Mouse (Mus musculus) lung, embryonic 14.5 days (tissue): ENCODE results near the gene Gm17334. TPM values are rescaled to one million over a fixed set of nuclear protein-coding genes. Genes with fewer than 3 reads are reported as not detected.

Source experiments
- ATAC-seq: fragments of 200-750 bp; cut with Nextera tagmentation; 2 replicates; pipeline ENCODE4 v1.8.0; 2017; ENCODE audit warnings: mild to moderate bottlenecking, moderate TSS enrichment, moderate library complexity; ENCODE audit not compliant: insufficient read depth
- DNase-seq: peaks from one replicate; pipeline ENCODE4 v3.0.0-alpha.2; 2015
- H3K27ac ChIP-seq: fragments of 300-500 bp; sonication (generic); 2 replicates; pipeline ENCODE4 v1.5.1; 2014; ENCODE audit warnings: low read depth, mild to moderate bottlenecking, moderate library complexity
- H3K27me3 ChIP-seq: fragments of 300-500 bp; sonication (generic); 2 replicates; pipeline ENCODE4 v1.6.1; 2014; ENCODE audit warnings: low read length, control low read depth; ENCODE audit not compliant: insufficient read depth
- H3K36me3 ChIP-seq: fragments of 300-500 bp; sonication (generic); 2 replicates; pipeline ENCODE4 v1.6.1; 2014; ENCODE audit warnings: control low read depth; ENCODE audit not compliant: insufficient read depth
- H3K4me1 ChIP-seq: fragments of 300-500 bp; sonication (generic); 2 replicates; pipeline ENCODE4 v1.6.1; 2014; ENCODE audit warnings: antibody characterized with exemption, control low read depth; ENCODE audit not compliant: insufficient read depth
- H3K4me2 ChIP-seq: fragments of 300-500 bp; sonication (generic); 2 replicates; pipeline ENCODE4 v1.6.1; 2014; ENCODE audit warnings: mild to moderate bottlenecking
- H3K4me3 ChIP-seq: fragments of 300-500 bp; sonication (generic); 2 replicates; pipeline ENCODE4 v1.5.1; 2014; ENCODE audit warnings: low read depth, low read length
- H3K9ac ChIP-seq: fragments of 300-500 bp; sonication (generic); 2 replicates; pipeline ENCODE4 v1.6.1; 2014
- H3K9me3 ChIP-seq: fragments of 300-500 bp; sonication (generic); 2 replicates; pipeline ENCODE4 v1.6.1; 2016; ENCODE audit warnings: low read depth, low read length, control low read depth
- CTCF ChIP-seq: IDR thresholded peaks from 2 replicates; pipeline ENCODE4 v1.5.1; 2016; ENCODE audit warnings: antibody characterized with exemption, low read depth
- WGBS: fragments of 180-500 bp; shearing (Covaris S2); extraction: QIAGEN DNeasy Blood & Tissue Kit; methylation state at CpG from one replicate; pipeline ENCODE4 v1.1.7; 2014; 5-methylcytosine and 5-hydroxymethylcytosine counted together
- polyA plus RNA-seq: library from polyadenylated mRNA; unstranded; fragments of >200 nt; fragmentation: Nextera tagmentation; extraction: Ambion mirVana; gene quantifications from 2 replicates; pipeline ENCODE4 v1.2.1, GENCODE M21; 2014

Gm17334 gene
- polyA plus RNA-seq, 1 experiment from 2014 or later, result 0.28 TPM

DNA sequence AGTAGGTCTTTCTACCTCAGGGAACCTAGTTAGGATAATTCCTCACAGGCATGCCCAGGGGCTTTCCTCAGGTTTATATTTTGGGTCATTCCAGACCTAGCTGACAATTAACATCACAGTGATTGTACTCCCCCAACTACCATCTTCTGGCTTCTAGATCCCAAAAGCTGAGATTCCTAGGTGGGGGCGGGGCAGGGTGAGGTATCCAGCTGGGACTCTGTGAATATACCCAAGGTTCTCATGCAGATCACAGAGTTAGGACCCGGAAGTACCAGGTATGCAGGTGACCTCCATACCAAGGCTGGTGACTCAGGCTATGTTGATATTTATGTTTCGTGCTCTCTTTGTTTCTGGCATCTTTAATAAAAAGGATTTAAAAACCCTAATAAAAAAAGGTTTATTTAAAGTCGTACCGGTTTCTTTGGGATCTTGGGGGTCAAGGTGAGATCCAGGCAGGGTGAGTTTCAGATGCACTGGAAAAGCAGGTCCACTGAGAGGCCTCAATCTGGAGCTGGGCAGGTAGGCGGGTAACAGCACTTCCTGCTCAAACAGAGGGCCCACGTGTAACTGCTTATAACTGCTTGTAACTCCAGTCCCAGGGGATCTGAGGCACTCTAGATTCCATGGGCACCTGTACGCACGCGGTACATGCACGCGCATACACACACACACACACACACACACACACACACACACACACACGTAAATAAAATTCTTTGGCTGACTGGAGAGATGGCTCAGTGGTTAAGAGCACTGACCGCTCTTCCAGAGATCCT, 31.8 kb upstream of the Gm17334 start:
- WGBS, result 77% methylated on average over 14 of the region's 14 CpGs
- ATAC-seq (no peak), DNase-seq (no peak)
- no peak for TF ChIP-seq CTCF
- Histone ChIP-seq H3K9me3 (no peaks in the 10 kb centered on the region), H3K4me1 (no peaks in the 10 kb centered on the region), H3K9ac (no peak overlapping the region), H3K4me2 (no peak overlapping the region), H3K27me3 (no peaks in the 10 kb centered on the region), H3K36me3 (no peaks in the 10 kb centered on the region), H3K27ac (no peak overlapping the region), H3K4me3 (no peak overlapping the region)

DNA sequence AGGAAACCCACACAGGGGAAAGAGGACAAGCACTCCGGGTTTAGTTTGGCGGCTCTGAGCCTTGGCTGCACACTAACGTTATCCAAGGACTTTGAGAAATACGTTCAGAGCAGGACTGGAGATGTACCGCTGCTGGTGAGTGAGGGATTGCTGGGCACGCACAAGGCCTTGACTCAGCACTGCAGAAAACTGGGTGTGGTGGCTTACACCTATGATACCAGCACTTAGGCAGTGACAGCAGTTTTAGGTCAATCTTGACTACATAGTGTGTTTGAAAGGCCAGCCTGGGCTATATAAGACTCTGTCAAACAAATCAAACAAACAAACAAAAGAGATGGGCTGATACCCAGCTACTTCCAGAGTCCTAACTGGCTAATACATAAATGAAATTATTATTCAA, 30.5 kb upstream of the Gm17334 start:
- H3K36me3 ChIP-seq, result no peaks in the 10 kb centered on the region
- no peak overlapping the region for H3K27ac ChIP-seq
- no peaks in the 10 kb centered on the region for H3K27me3 ChIP-seq
- 68% methylated on average over 6 of the region's 6 CpGs for WGBS
- no peaks in the 10 kb centered on the region for H3K9me3 ChIP-seq
- ATAC-seq, result no peak
- no peak overlapping the region for H3K4me3 ChIP-seq
- no peak overlapping the region for H3K9ac ChIP-seq
- H3K4me1 ChIP-seq, result no peaks in the 10 kb centered on the region
- no peak for DNase-seq
- H3K4me2 ChIP-seq, result no peak overlapping the region
- TF ChIP-seq CTCF, result no peak

DNA sequence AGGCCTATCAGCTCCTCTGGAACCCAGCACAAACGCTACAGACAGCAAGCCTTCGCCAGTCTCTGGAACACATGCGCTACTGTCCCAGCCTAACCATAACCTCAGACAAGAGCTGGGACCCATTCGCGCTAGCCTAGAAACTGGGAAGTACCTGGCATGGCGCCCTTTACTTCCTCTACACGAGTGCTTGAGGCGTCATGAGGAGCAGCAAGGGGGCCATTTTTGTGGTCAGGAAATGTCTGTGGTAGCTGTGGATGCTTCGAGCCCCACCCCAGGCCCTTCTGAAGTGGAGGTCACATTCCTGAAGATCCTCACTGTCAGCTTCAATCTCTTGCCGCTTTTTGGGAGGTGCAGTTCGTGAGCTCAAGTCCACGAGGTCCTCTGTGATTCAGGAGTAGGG, 30.1 kb upstream of the Gm17334 start:
- H3K27me3 ChIP-seq, result no peaks in the 10 kb centered on the region
- H3K27ac ChIP-seq, result no peak overlapping the region
- H3K9ac ChIP-seq, result no peak overlapping the region
- DNase-seq, result peak; percentile 40
- H3K4me3 ChIP-seq, result no peak overlapping the region
- 64% methylated on average over 12 of the region's 12 CpGs for WGBS
- H3K4me2 ChIP-seq, result no peak overlapping the region
- no peak for ATAC-seq
- TF ChIP-seq CTCF, result no peak
- no peaks in the 10 kb centered on the region for H3K9me3 ChIP-seq
- H3K36me3 ChIP-seq, result no peaks in the 10 kb centered on the region
- H3K4me1 ChIP-seq, result no peaks in the 10 kb centered on the region

DNA sequence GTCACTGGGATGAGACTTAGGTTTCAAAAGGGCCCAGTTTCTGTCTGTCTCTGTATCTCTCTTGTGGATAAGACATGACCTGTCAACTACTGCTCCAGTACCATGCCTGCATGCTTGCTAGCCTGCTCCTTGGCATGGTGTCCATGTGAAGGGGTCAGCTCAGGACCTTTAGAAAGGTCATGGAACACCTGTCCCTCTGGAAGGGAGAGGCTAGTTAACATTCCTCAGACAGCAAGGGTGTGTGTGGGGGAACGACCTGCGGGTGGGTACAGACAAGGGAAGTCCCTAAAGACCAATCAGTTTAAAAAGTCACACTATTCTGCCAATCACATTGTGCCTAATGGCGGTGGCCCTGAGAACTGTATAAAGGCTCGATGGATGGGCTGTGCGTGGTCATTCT, 28.0 kb upstream of the Gm17334 start:
- ATAC-seq, result no peak
- H3K4me3 ChIP-seq, result no peak overlapping the region
- no peak overlapping the region for H3K27ac ChIP-seq
- H3K36me3 ChIP-seq, result no peaks in the 10 kb centered on the region
- H3K9ac ChIP-seq, result no peak overlapping the region
- 82% methylated on average over 5 of the region's 5 CpGs for WGBS
- no peak for TF ChIP-seq CTCF
- H3K4me1 ChIP-seq, result peaks cover 12% of the 10 kb centered on the region
- DNase-seq, result no peak
- H3K4me2 ChIP-seq, result no peak overlapping the region
- H3K27me3 ChIP-seq, result no peaks in the 10 kb centered on the region
- no peaks in the 10 kb centered on the region for H3K9me3 ChIP-seq

GRCm38 (mm10) chr11:53800036-53800435, 27.0 kb upstream of the Gm17334 start:
- Histone ChIP-seq H3K27ac (no peak overlapping the region), H3K9ac (no peak overlapping the region), H3K4me2 (no peak overlapping the region), H3K9me3 (no peaks in the 10 kb centered on the region), H3K27me3 (no peaks in the 10 kb centered on the region), H3K4me1 (peaks cover 20% of the 10 kb centered on the region), H3K36me3 (no peaks in the 10 kb centered on the region), H3K4me3 (no peak overlapping the region)
- 53% methylated on average over 4 of the region's 4 CpGs for WGBS
- DNase-seq (no peak), ATAC-seq (no peak)
- no peak for TF ChIP-seq CTCF

- H3K27ac ChIP-seq, result no peak overlapping the region
- no peak for TF ChIP-seq CTCF
- peaks cover 30% of the 10 kb centered on the region for H3K4me1 ChIP-seq
- no peaks in the 10 kb centered on the region for H3K27me3 ChIP-seq
- H3K4me3 ChIP-seq, result no peak overlapping the region
- DNase-seq, result no peak
- no peak for ATAC-seq
- no peaks in the 10 kb centered on the region for H3K36me3 ChIP-seq
- H3K9ac ChIP-seq, result no peak overlapping the region
- 81% methylated on average over 10 of the region's 10 CpGs for WGBS
- H3K4me2 ChIP-seq, result no peak overlapping the region
- H3K9me3 ChIP-seq, result no peaks in the 10 kb centered on the region
Observed at GRCm38 (mm10) chr11:53798041-53798711, 25.2 kb upstream of the Gm17334 start.

GRCm38 (mm10) chr11:53797386-53797920, 24.5 kb upstream of the Gm17334 start:
- 48% methylated on average over 6 of the region's 6 CpGs for WGBS
- H3K4me1 ChIP-seq, result peaks cover 30% of the 10 kb centered on the region
- no peaks in the 10 kb centered on the region for H3K27me3 ChIP-seq
- no peaks in the 10 kb centered on the region for H3K9me3 ChIP-seq
- no peak overlapping the region for H3K4me3 ChIP-seq
- ATAC-seq (no peak), DNase-seq (no peak)
- H3K9ac ChIP-seq, result no peak overlapping the region
- no peaks in the 10 kb centered on the region for H3K36me3 ChIP-seq
- TF ChIP-seq CTCF, result no peak
- H3K4me2 ChIP-seq, result no peak overlapping the region
- no peak overlapping the region for H3K27ac ChIP-seq
